Mouse (Mus musculus) stomach, embryonic 16.5 days (tissue): ENCODE data around the gene Aqp5. TPM values are rescaled to one million over a fixed set of nuclear protein-coding genes. Genes with fewer than 3 reads are reported as not detected.

Experiments
- ATAC-seq: fragments of 200-750 bp; cut with Nextera tagmentation; 2 replicates; pipeline ENCODE4 v1.8.0; 2017; ENCODE audit warnings: moderate number of reproducible peaks, moderate TSS enrichment; ENCODE audit not compliant: insufficient read depth, low FRiP score
- H3K27ac ChIP-seq: fragments of 300-500 bp; sonication (generic); 2 replicates; pipeline ENCODE4 v1.5.1; 2014; ENCODE audit warnings: low read length
- H3K27me3 ChIP-seq: fragments of 300-500 bp; sonication (generic); 2 replicates; pipeline ENCODE4 v1.6.1; 2014; ENCODE audit warnings: low read length, control low read depth, mixed read lengths; ENCODE audit not compliant: control insufficient read depth, insufficient read depth
- H3K36me3 ChIP-seq: fragments of 300-500 bp; sonication (generic); 2 replicates; pipeline ENCODE4 v1.6.1; 2014; ENCODE audit warnings: low read length; ENCODE audit not compliant: control insufficient read depth, insufficient read depth
- H3K4me1 ChIP-seq: fragments of 300-500 bp; sonication (generic); 2 replicates; pipeline ENCODE4 v1.6.1; 2014; ENCODE audit warnings: low read length, control low read depth, mixed read lengths; ENCODE audit not compliant: control insufficient read depth, insufficient read depth
- H3K4me2 ChIP-seq: fragments of 300-500 bp; sonication (generic); 2 replicates; pipeline ENCODE4 v1.6.1; 2014; ENCODE audit warnings: low read depth, low read length, mixed read lengths
- H3K4me3 ChIP-seq: fragments of 300-500 bp; sonication (generic); replicated peaks from 2 replicates; pipeline ENCODE4 v1.5.1; 2014; ENCODE audit warnings: mild to moderate bottlenecking, low read length
- H3K9ac ChIP-seq: fragments of 300-500 bp; sonication (generic); 2 replicates; pipeline ENCODE4 v1.6.1; 2014; ENCODE audit warnings: low read length
- H3K9me3 ChIP-seq: fragments of 300-500 bp; sonication (generic); replicated peaks from 2 replicates; pipeline ENCODE4 v1.6.1; 2016; ENCODE audit warnings: low read length, control low read depth; ENCODE audit not compliant: control insufficient read depth
- WGBS: fragments of 180-500 bp; shearing (Covaris S2); extraction: QIAGEN DNeasy Blood & Tissue Kit; methylation state at CpG from one replicate; pipeline ENCODE4 v1.1.7; 2014; 5-methylcytosine and 5-hydroxymethylcytosine counted together
- polyA plus RNA-seq: library from polyadenylated mRNA; unstranded; fragments of >200 nt; fragmentation: Nextera tagmentation; extraction: Ambion mirVana; gene quantifications from 2 replicates; pipeline ENCODE4 v1.2.1, GENCODE M21; 2015

Aqp5 gene
- polyA plus RNA-seq, 1 experiment from 2014 or later = not detected

DNA sequence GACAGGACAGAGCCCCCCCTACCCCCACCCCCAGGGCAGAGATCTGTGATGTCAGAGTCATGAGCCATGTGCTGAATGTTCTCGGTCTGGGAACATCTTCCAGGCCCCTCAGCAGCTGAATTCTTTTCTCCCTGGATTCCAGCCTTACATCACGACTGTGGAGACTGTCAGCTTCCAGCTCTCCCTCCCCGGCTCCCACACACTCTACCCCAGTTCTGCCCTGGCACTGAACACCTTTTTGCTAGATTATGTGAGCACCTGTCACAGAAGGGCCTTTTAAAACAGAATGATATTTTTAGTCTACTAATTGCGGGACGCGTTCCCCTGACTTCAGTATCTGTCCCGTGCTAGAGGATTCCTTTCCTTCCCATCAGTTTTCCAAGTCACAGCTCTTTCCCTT lies 21.0 kb downstream of the Aqp5 start:
- H3K4me3 ChIP-seq = no peak overlapping the region
- no peak overlapping the region for H3K9ac ChIP-seq
- no peak overlapping the region for H3K27ac ChIP-seq
- no peaks in the 10 kb centered on the region for H3K36me3 ChIP-seq
- no peak for ATAC-seq
- WGBS = 51% methylated on average over 7 of the region's 7 CpGs
- no peaks in the 10 kb centered on the region for H3K27me3 ChIP-seq
- peaks cover 26% of the 10 kb centered on the region for H3K4me1 ChIP-seq
- no peak overlapping the region for H3K4me2 ChIP-seq
- no peaks in the 10 kb centered on the region for H3K9me3 ChIP-seq

DNA sequence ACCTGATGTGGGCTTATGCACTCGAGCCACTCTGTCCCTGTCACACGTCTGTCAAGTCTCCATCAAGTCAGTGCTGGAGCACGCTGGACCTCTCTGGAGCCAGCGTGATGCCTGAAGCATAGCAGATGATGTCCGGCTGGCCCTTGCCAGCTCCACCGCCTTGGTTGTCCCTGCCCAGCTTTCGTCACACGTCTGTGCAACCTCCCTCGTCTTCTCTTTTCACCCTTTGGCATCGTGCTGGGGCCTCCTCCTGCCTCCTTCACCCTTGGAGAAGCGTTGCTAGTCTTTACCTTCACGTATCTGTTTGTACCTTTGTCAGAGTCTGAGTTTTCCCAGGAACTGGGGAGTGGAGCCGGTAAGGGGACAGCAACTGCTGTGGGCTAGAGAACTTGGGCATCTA lies 23.7 kb downstream of the Aqp5 start:
- Histone ChIP-seq H3K27me3 (no peaks in the 10 kb centered on the region), H3K4me2 (no peak overlapping the region), H3K9me3 (no peaks in the 10 kb centered on the region), H3K4me1 (peaks cover 16% of the 10 kb centered on the region), H3K27ac (no peak overlapping the region), H3K4me3 (no peak overlapping the region), H3K9ac (no peak overlapping the region), H3K36me3 (no peaks in the 10 kb centered on the region)
- WGBS = 67% methylated on average over 13 of the region's 13 CpGs
- no peak for ATAC-seq

DNA sequence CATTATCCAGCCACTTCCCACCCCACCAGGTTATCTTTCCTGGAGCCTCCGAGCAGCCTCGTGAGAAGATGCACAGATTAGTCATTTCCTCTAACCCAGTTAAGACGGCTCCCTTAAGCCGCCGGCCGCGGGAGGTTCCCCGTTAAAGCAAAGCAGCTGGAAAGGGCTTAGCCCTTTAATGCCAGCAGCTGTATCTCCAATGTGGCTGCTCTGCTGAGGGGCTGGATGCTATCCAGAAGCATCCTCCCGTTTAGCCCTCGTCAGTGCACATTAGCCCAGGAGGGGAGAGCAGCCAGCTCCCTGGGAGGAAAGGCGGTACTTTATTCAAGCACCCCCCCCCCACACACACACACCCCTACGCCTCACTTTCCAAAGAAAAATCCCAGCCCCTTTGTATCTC lies 24.2 kb downstream of the Aqp5 start:
- 13% methylated on average over 12 of the region's 12 CpGs for WGBS
- Histone ChIP-seq H3K9ac (no peak overlapping the region), H3K4me1 (peaks cover 16% of the 10 kb centered on the region), H3K4me3 (no peak overlapping the region), H3K36me3 (no peaks in the 10 kb centered on the region), H3K27me3 (no peaks in the 10 kb centered on the region), H3K4me2 (peak overlapping the region; percentile 30), H3K27ac (peak overlapping the region; percentile 70), H3K9me3 (no peaks in the 10 kb centered on the region)
- peak; percentile 82 for ATAC-seq

DNA sequence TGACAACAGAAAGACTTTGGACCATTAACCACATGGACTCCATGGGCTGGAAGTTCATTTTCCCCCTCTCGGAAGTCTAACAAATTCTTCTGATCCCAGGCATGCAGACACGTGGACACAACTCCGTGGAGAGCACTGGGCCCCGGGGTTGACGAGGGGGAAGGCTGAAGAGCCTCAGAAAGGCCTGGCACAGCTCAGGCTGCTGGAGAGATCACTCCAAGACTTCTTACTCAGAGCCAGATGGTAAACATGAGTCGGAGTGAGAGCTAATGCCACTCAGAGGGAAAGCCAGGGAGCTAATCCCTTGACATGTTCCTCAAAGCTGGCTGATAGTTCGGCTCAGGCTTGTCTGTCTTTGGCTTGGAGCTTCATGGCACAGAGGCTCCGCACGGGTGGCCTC lies 24.7 kb downstream of the Aqp5 start:
- WGBS = 31% methylated on average over 9 of the region's 9 CpGs
- peak; percentile 72 for ATAC-seq
- H3K4me2 ChIP-seq = peak overlapping the region; percentile 30

DNA sequence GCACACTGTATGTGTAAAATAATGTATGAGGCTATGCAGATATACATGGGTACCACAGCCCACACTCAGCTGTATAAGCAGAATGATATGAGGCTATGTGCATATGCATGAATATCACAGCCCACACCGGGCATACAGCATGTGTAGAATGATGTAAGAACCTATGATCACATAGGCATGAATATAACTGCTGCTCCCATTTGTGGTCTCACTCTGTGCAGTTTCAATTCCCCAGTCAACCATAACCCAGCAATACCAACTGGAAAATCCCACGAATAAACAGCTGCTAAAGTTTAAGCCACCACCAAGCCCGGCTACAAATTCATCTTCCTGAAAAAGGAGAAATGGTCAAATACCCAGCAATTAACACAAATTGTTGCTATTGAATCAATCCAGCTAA lies 28.0 kb downstream of the Aqp5 start:
- Histone ChIP-seq H3K4me1 (peaks cover 16% of the 10 kb centered on the region), H3K9me3 (no peaks in the 10 kb centered on the region), H3K4me3 (no peak overlapping the region), H3K27me3 (no peaks in the 10 kb centered on the region), H3K9ac (no peak overlapping the region), H3K4me2 (no peak overlapping the region), H3K27ac (no peak overlapping the region), H3K36me3 (peaks cover 4% of the 10 kb centered on the region)
- no peak for ATAC-seq
- 84% methylated on average over 3 of the region's 3 CpGs for whole genome bisulfite sequencing

More for the DNA sequence above, 24.7 kb downstream of the Aqp5 start:
- Histone ChIP-seq H3K9me3 (no peaks in the 10 kb centered on the region), H3K27me3 (no peaks in the 10 kb centered on the region), H3K27ac (peak overlapping the region; percentile 70), H3K36me3 (no peaks in the 10 kb centered on the region), H3K4me3 (no peak overlapping the region), H3K4me1 (peaks cover 16% of the 10 kb centered on the region), H3K9ac (0 out of 2 replicates have a peak overlapping the region, but pooled peaks have one; percentile 5)

DNA sequence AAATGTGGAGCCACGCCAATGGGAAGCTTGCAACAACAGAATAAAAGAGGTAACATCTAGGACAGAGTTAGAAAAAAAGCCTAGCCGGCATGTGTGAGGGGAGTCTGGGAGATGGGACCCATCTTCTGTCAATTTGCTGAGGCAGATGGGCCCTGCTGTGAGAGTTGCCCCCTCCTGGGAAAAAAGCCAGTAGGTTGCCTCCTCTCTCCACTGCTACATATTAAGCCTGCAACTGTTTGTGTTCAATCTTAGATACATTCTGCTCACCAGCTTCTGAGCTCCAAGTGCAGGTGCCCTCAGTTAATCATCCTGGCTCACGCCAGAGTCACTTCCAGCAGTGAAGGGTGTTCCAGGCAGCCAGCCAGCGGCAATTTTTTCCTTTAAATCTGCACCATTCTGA lies 29.2 kb downstream of the Aqp5 start:
- H3K4me3 ChIP-seq = no peak overlapping the region
- H3K4me1 ChIP-seq = peaks cover 9% of the 10 kb centered on the region
- H3K36me3 ChIP-seq = peaks cover 5% of the 10 kb centered on the region

DNA sequence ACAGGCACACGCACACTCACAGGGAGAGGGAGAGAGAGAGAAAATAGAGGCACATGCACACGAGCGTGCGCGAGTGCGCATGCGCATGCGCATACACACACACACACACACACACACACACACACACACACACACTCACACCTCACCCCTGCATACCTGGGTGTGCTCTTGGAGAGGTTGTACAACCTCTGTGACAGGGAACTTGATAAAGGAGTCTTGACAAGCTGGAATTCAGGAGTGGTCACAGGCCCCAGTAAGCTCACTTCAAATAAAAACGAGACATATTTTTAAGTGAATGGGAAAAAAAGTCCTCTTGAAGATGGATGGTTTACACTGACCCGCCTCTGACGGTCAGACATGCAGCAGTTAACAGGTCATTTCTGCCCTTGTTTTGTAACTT lies 31.5 kb downstream of the Aqp5 start:
- Histone ChIP-seq H3K4me3 (no peak overlapping the region), H3K4me1 (no peaks in the 10 kb centered on the region), H3K36me3 (peaks cover 14% of the 10 kb centered on the region), H3K27me3 (no peaks in the 10 kb centered on the region), H3K9me3 (no peaks in the 10 kb centered on the region), H3K9ac (no peak overlapping the region), H3K4me2 (no peak overlapping the region), H3K27ac (no peak overlapping the region)
- WGBS = 87% methylated on average over 11 of the region's 11 CpGs
- ATAC-seq = no peak

More for the DNA sequence above, 29.2 kb downstream of the Aqp5 start:
- no peak for ATAC-seq
- H3K9ac ChIP-seq = no peak overlapping the region
- H3K27ac ChIP-seq = no peak overlapping the region
- 69% methylated on average over 4 of the region's 4 CpGs for WGBS
- H3K27me3 ChIP-seq = no peaks in the 10 kb centered on the region
- no peaks in the 10 kb centered on the region for H3K9me3 ChIP-seq
- H3K4me2 ChIP-seq = no peak overlapping the region

DNA sequence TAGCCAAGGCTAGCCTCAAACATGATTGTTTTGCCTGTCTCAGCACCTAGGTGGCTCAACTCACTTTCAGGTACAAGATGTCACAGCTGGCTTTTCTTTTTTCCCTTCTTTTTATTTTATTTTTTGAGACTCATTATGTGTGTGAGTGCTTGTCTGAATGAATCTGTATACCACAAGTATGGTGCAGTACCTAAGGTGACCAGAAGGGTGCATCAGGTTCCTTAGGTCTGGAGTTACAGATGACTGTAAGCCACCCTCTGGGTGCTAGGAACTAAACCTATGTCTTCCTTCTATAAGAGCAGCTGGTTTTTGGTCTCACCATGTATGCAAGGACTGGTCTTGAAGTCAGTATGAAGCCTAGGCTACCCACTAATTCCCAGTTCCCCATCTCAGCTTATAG lies 41.0 kb downstream of the Aqp5 start:
- no peak overlapping the region for H3K9ac ChIP-seq
- H3K4me2 ChIP-seq = no peak overlapping the region
- no peaks in the 10 kb centered on the region for H3K27me3 ChIP-seq
- no peak for ATAC-seq
- no peaks in the 10 kb centered on the region for H3K4me1 ChIP-seq
- no peak overlapping the region for H3K27ac ChIP-seq
- H3K36me3 ChIP-seq = peaks cover 31% of the 10 kb centered on the region
- H3K9me3 ChIP-seq = no peaks in the 10 kb centered on the region
- H3K4me3 ChIP-seq = no peak overlapping the region

DNA sequence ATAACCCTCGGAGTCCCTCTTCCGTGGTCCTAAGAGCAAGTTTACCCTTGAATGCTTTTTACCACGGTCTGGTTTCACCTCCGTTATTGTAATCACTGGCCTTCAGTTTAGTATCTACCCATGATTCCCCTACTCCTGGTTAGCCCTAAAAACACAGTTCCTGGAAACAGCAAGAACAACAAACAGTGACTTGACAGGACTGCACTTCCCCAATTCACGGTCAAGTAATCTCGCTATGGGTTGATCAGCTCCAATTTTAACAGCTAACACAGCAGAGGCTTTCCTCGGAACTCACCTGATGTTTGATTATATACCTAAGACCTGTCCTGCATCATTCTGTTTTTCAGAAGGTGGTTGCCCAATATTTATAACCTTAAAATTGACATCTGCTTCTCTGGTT lies 44.1 kb downstream of the Aqp5 start:
- no peak overlapping the region for H3K27ac ChIP-seq
- H3K4me3 ChIP-seq = no peak overlapping the region
- H3K4me1 ChIP-seq = no peaks in the 10 kb centered on the region
- no peak overlapping the region for H3K4me2 ChIP-seq
- peaks cover 39% of the 10 kb centered on the region for H3K36me3 ChIP-seq
- no peaks in the 10 kb centered on the region for H3K9me3 ChIP-seq
- H3K27me3 ChIP-seq = no peaks in the 10 kb centered on the region
- ATAC-seq = no peak
- H3K9ac ChIP-seq = no peak overlapping the region
- WGBS = 92% methylated on average over 7 of the region's 7 CpGs
